Mouse (Mus musculus) intestine, embryonic 16.5 days (tissue): ENCODE measurements around the gene Syt1. TPM values are rescaled to one million over a fixed set of nuclear protein-coding genes. Genes with fewer than 3 reads are reported as not detected.

Experiments used
- ATAC-seq: fragments of 200-750 bp; cut with Nextera tagmentation; 2 replicates; pipeline ENCODE4 v1.8.0; 2017; ENCODE audit warnings: moderate TSS enrichment, moderate library complexity
- H3K27ac ChIP-seq: fragments of 300-500 bp; sonication (generic); 2 replicates; pipeline ENCODE4 v1.5.1; 2014; ENCODE audit warnings: mild to moderate bottlenecking, low read length
- H3K27me3 ChIP-seq: fragments of 300-500 bp; sonication (generic); replicated peaks from 2 replicates; pipeline ENCODE4 v1.6.1; 2014; ENCODE audit warnings: low read length, control low read depth, mixed read lengths; ENCODE audit not compliant: control insufficient read depth, insufficient read depth
- H3K36me3 ChIP-seq: fragments of 300-500 bp; sonication (generic); 2 replicates; pipeline ENCODE4 v1.6.1; 2014; ENCODE audit warnings: low read length, control low read depth; ENCODE audit not compliant: control insufficient read depth, insufficient read depth
- H3K4me1 ChIP-seq: fragments of 300-500 bp; sonication (generic); 2 replicates; pipeline ENCODE4 v1.6.1; 2014; ENCODE audit warnings: low read length, control low read depth, mixed read lengths; ENCODE audit not compliant: control insufficient read depth, insufficient read depth
- H3K4me2 ChIP-seq: fragments of 300-500 bp; sonication (generic); 2 replicates; pipeline ENCODE4 v1.6.1; 2014; ENCODE audit warnings: low read depth, low read length, control low read depth
- H3K4me3 ChIP-seq: fragments of 300-500 bp; sonication (generic); 2 replicates; pipeline ENCODE4 v1.5.1; 2014; ENCODE audit warnings: mild to moderate bottlenecking, low read length
- H3K9ac ChIP-seq: fragments of 300-500 bp; sonication (generic); 2 replicates; pipeline ENCODE4 v1.6.1; 2014; ENCODE audit warnings: low read depth, low read length
- H3K9me3 ChIP-seq: fragments of 300-500 bp; sonication (generic); 2 replicates; pipeline ENCODE4 v1.6.1; 2016; ENCODE audit warnings: low read length, control low read depth; ENCODE audit not compliant: control insufficient read depth
- WGBS: fragments of 180-500 bp; shearing (Covaris S2); extraction: QIAGEN DNeasy Blood & Tissue Kit; methylation state at CpG from one replicate; pipeline ENCODE4 v1.1.7; 2014; 5-methylcytosine and 5-hydroxymethylcytosine counted together
- polyA plus RNA-seq: library from polyadenylated mRNA; unstranded; fragments of >200 nt; fragmentation: Nextera tagmentation; extraction: Ambion mirVana; gene quantifications from 2 replicates; pipeline ENCODE4 v1.2.1, GENCODE M21; 2015

Gene Syt1
- polyA plus RNA-seq, 1 experiment from 2014 or later: 6.9 TPM

DNA sequence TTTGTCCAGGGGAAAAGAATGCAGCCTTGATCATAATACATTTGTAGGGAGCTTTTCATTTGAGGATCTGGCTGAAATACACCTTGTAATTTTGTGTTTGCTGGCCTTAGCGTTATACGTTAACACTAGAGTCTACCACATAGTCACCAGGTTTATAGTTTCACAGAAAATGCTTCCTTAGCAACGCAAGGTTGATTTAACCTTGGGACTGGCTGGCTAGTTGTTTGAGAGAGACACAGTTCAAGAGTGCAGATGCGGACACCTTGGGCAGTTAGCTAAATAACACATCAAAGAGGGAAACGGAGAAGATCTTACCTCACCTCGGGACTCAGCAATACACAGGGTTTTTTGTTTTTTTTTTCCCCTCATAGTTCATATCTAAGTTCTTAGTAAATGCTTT, 441.9 kb downstream of the Syt1 start:
- no peak overlapping the region for H3K27ac ChIP-seq
- no peak overlapping the region for H3K4me2 ChIP-seq
- H3K9me3 ChIP-seq: no peaks in the 10 kb centered on the region
- no peak for ATAC-seq
- H3K4me1 ChIP-seq: peaks cover 3% of the 10 kb centered on the region; the same call in 1 of the 2 replicates
- WGBS: 49% methylated on average over 6 of the region's 6 CpGs
- H3K9ac ChIP-seq: no peak overlapping the region
- H3K36me3 ChIP-seq: no peaks in the 10 kb centered on the region
- H3K27me3 ChIP-seq: no peaks in the 10 kb centered on the region
- no peak overlapping the region for H3K4me3 ChIP-seq

DNA sequence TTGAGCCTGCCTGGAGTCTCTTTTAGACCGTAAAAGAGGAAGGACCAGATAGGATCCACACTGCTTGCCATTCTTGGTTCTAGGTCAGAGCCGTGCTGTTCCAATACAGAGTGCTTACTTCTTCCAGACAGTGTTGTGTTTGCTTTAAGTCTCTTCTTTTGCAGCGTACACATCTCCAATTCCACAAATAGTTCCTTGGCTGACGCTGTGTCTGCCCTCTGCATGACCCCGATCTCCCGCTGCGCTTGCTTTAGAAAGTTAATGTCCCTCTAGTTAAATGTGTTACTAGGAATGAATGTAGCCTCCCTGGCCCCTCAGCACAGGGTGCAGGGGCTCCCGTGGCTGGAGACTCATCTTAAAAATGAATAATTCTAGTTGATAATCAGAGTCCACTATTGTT, 442.6 kb downstream of the Syt1 start:
- Histone ChIP-seq H3K36me3 (no peaks in the 10 kb centered on the region), H3K27me3 (no peaks in the 10 kb centered on the region), H3K4me3 (no peak overlapping the region), H3K4me1 (peaks cover 3% of the 10 kb centered on the region; the same call in 1 of the 2 replicates), H3K9ac (no peak overlapping the region), H3K27ac (peak overlapping the region; percentile 38; the same call in 1 of the 2 replicates), H3K4me2 (no peak overlapping the region), H3K9me3 (no peaks in the 10 kb centered on the region)
- peak; percentile 84 for ATAC-seq
- WGBS: 9% methylated on average over 8 of the region's 8 CpGs

DNA sequence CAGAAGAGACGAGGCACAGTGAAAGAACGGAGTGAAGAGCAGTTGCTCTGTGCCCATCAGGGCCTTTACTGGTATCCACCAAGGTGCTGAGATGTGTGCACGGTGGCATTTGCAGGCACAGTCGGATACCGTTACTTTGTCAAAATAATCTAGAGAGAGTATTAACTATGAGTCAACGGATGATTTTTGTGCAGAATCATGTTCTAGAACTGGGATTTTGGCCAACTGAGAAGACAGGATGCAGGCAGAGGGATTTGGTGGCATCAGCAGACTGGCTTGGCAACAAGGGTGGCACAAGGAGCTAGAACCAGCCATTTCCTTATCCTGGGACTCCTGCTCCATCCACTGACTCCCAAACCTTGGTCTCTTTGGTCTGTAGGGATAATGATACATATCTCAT, 443.3 kb downstream of the Syt1 start:
- H3K4me1 ChIP-seq: peaks cover 3% of the 10 kb centered on the region; the same call in 1 of the 2 replicates

GRCm38 (mm10) chr10:108559607-108559908, 451.2 kb downstream of the Syt1 start:
- ATAC-seq: no peak
- Histone ChIP-seq H3K9ac (no peak overlapping the region), H3K27ac (no peak overlapping the region), H3K9me3 (no peaks in the 10 kb centered on the region), H3K4me2 (no peak overlapping the region), H3K4me3 (no peak overlapping the region), H3K4me1 (no peaks in the 10 kb centered on the region), H3K36me3 (no peaks in the 10 kb centered on the region), H3K27me3 (no peaks in the 10 kb centered on the region)
- 71% methylated on average over 2 of the region's 2 CpGs for WGBS

More for the DNA sequence above, 443.3 kb downstream of the Syt1 start:
- no peak overlapping the region for H3K4me2 ChIP-seq
- no peak overlapping the region for H3K27ac ChIP-seq
- H3K9ac ChIP-seq: no peak overlapping the region
- H3K36me3 ChIP-seq: no peaks in the 10 kb centered on the region
- no peak overlapping the region for H3K4me3 ChIP-seq
- 94% methylated on average over 6 of the region's 6 CpGs for WGBS
- H3K9me3 ChIP-seq: no peaks in the 10 kb centered on the region
- no peaks in the 10 kb centered on the region for H3K27me3 ChIP-seq
- no peak for ATAC-seq

- H3K4me1 ChIP-seq: no peaks in the 10 kb centered on the region
- ATAC-seq: no peak
- no peak overlapping the region for H3K27ac ChIP-seq
- H3K4me2 ChIP-seq: no peak overlapping the region
- H3K4me3 ChIP-seq: no peak overlapping the region
- H3K36me3 ChIP-seq: no peaks in the 10 kb centered on the region
- 77% methylated on average over 19 of the region's 19 CpGs for WGBS
- H3K9ac ChIP-seq: no peak overlapping the region
- H3K9me3 ChIP-seq: no peaks in the 10 kb centered on the region
- no peaks in the 10 kb centered on the region for H3K27me3 ChIP-seq
Observed at GRCm38 (mm10) chr10:108558812-108559606, 451.8 kb downstream of the Syt1 start.

GRCm38 (mm10) chr10:108552544-108552943, 458.2 kb downstream of the Syt1 start:
- Histone ChIP-seq H3K9me3 (no peaks in the 10 kb centered on the region), H3K36me3 (no peaks in the 10 kb centered on the region), H3K4me2 (no peak overlapping the region), H3K27ac (no peak overlapping the region), H3K27me3 (no peaks in the 10 kb centered on the region), H3K4me1 (no peaks in the 10 kb centered on the region), H3K9ac (no peak overlapping the region), H3K4me3 (no peak overlapping the region)
- 91% methylated on average over 6 of the region's 6 CpGs for WGBS
- ATAC-seq: no peak

- no peak for ATAC-seq
- 91% methylated on average over 3 of the region's 3 CpGs for WGBS
Observed at GRCm38 (mm10) chr10:108545715-108546114, 465.1 kb downstream of the Syt1 start.

GRCm38 (mm10) chr10:108541555-108541954, 469.2 kb downstream of the Syt1 start:
- 75% methylated on average over 9 of the region's 9 CpGs for WGBS
- Histone ChIP-seq H3K4me3 (no peak overlapping the region), H3K9ac (no peak overlapping the region), H3K4me1 (no peaks in the 10 kb centered on the region), H3K4me2 (no peak overlapping the region), H3K27me3 (no peaks in the 10 kb centered on the region), H3K36me3 (no peaks in the 10 kb centered on the region), H3K9me3 (no peaks in the 10 kb centered on the region), H3K27ac (no peak overlapping the region)
- no peak for ATAC-seq

More at GRCm38 (mm10) chr10:108545715-108546114, 465.1 kb downstream of the Syt1 start:
- Histone ChIP-seq H3K27ac (no peak overlapping the region), H3K4me3 (no peak overlapping the region), H3K36me3 (no peaks in the 10 kb centered on the region), H3K4me1 (no peaks in the 10 kb centered on the region), H3K4me2 (no peak overlapping the region), H3K9ac (no peak overlapping the region), H3K9me3 (no peaks in the 10 kb centered on the region), H3K27me3 (no peaks in the 10 kb centered on the region)

DNA sequence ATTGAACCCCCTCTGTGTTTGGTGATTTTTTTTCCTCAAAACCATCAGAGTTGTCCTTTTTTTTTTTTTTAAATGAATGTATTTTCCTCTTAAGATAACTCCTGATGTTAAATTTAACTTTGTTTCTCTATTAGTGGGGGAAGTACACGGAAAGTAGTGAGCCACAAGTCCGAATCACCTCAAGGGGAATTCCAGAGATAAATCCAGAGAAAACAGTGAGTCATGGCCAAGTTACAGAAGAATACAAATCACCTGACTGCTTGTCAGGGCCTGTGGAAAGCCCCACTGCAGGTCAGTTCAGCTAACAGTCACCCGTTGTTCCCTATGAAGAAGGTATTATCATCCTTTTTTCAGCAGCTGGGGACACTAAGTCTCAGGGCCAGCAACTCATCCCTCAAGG, 472.2 kb downstream of the Syt1 start:
- Histone ChIP-seq H3K4me1 (no peaks in the 10 kb centered on the region), H3K9me3 (no peaks in the 10 kb centered on the region), H3K4me3 (no peak overlapping the region), H3K36me3 (no peaks in the 10 kb centered on the region), H3K27ac (no peak overlapping the region), H3K27me3 (no peaks in the 10 kb centered on the region), H3K9ac (no peak overlapping the region), H3K4me2 (no peak overlapping the region)
- no peak for ATAC-seq
- WGBS: 58% methylated on average over 3 of the region's 3 CpGs

DNA sequence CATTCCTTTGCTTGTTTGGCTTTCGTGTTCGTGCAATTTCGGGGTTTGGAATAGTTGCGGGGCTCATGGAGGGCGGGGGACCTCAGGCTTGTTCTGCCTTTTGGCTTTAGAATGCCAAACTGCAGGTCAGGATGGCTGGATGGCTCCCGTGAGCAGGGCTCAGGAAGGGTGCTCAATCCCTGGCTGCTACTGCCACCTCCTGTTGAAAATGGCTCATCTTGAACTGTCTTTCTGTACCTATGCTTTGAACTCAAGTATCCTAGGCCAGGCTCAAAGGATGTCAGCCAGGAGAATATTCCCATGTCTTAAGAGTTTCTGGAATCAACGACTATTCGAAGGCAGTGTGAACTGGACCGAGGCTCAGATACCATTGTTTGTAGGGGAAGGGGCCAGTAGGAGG, 473.1 kb downstream of the Syt1 start:
- Histone ChIP-seq H3K9me3 (no peaks in the 10 kb centered on the region), H3K4me3 (no peak overlapping the region), H3K27me3 (no peaks in the 10 kb centered on the region), H3K27ac (no peak overlapping the region), H3K4me2 (no peak overlapping the region), H3K36me3 (no peaks in the 10 kb centered on the region), H3K9ac (no peak overlapping the region), H3K4me1 (no peaks in the 10 kb centered on the region)
- peak; percentile 73 for ATAC-seq
- 59% methylated on average over 9 of the region's 9 CpGs for WGBS
